Mouse (Mus musculus) Muller cell, postnatal 12 days (primary cell): ENCODE measurements at regions not wholly inside any gene's neighbourhood (a gene's known extent, or its start where the extent isn't known, plus 50 kb on each side); places are given as distances from the start of the nearest gene placed in this dataset.
A peak's percentile ranks its signal among the peaks of the same experiment; 100 is the strongest.

Experiments
- DNase-seq: peaks from one replicate; pipeline ENCODE4 v3.0.0-alpha.2; 2015; ENCODE audit errors: inconsistent ontology term

- DNase-seq: no peak
Measured at GRCm38 (mm10) chr11:18581078-18581800, 437.5 kb downstream of the Meis1 start.

GRCm38 (mm10) chr11:18571557-18572209 is 447.1 kb downstream of the Meis1 start:
- no peak for DNase-seq

GRCm38 (mm10) chr11:18563011-18563410 is 455.8 kb downstream of the Meis1 start:
- DNase-seq: no peak

GRCm38 (mm10) chr11:18558665-18559064 is 460.1 kb downstream of the Meis1 start:
- DNase-seq: no peak

GRCm38 (mm10) chr11:18535592-18535857 is 483.3 kb downstream of the Meis1 start:
- DNase-seq: no peak

- DNase-seq: peak; percentile 33
Measured at GRCm38 (mm10) chr11:18534807-18535591, 483.8 kb downstream of the Meis1 start.

GRCm38 (mm10) chr11:18531264-18532110 is 487.3 kb downstream of the Meis1 start:
- DNase-seq: no peak

- DNase-seq: no peak
Measured at GRCm38 (mm10) chr11:18528568-18528967, 490.2 kb downstream of the Meis1 start.

GRCm38 (mm10) chr11:18495108-18495757 is 523.6 kb downstream of the Meis1 start:
- DNase-seq: no peak

GRCm38 (mm10) chr11:18493981-18494380 is 524.8 kb downstream of the Meis1 start:
- DNase-seq: peak; percentile 58

- DNase-seq: peak; percentile 93
Measured at GRCm38 (mm10) chr11:18493086-18493485, 525.7 kb downstream of the Meis1 start.

GRCm38 (mm10) chr11:18489517-18490256 is 529.1 kb downstream of the Meis1 start:
- DNase-seq: no peak

- no peak for DNase-seq
Measured at GRCm38 (mm10) chr11:18478841-18479240, 525.2 kb upstream of the Etaa1 start.

GRCm38 (mm10) chr11:18451271-18451670 is 497.6 kb upstream of the Etaa1 start:
- DNase-seq: no peak

- DNase-seq: no peak
Measured at GRCm38 (mm10) chr11:18448879-18449278, 495.2 kb upstream of the Etaa1 start.

GRCm38 (mm10) chr11:18444600-18444999 is 490.9 kb upstream of the Etaa1 start:
- no peak for DNase-seq

- no peak for DNase-seq
Measured at GRCm38 (mm10) chr11:18444101-18444500, 490.4 kb upstream of the Etaa1 start.

- DNase-seq: no peak
Measured at GRCm38 (mm10) chr11:18443156-18443555, 489.5 kb upstream of the Etaa1 start.

- DNase-seq: no peak
Measured at GRCm38 (mm10) chr11:18437834-18438611, 484.3 kb upstream of the Etaa1 start.

GRCm38 (mm10) chr11:18421076-18421475 is 467.4 kb upstream of the Etaa1 start:
- peak; percentile 63 for DNase-seq
